Mouse (Mus musculus): ENCODE measurements around the gene Acsm3. TPM values are rescaled to one million over a fixed set of nuclear protein-coding genes. Genes with fewer than 3 reads are reported as not detected.

Acsm3 gene
- total RNA-seq, 2 experiments from 2014 or later: not detected

- DNase-seq (ENCODE audit: low spot score in 2 of 2): peak; percentile 71 to 74
- intact Hi-C loops (cut with DNase I): no loop called here
These were observed 33.0 kb downstream of the Acsm3 start, which contains the start of the genes Rexo5 and Eri2 for GRCm38 (mm10) chr7:119793586-119794250. Gene Rexo5, plus strand, starts transcription at chr7:119794006. Gene Eri2, minus strand, starts transcription at chr7:119794058.

DNA sequence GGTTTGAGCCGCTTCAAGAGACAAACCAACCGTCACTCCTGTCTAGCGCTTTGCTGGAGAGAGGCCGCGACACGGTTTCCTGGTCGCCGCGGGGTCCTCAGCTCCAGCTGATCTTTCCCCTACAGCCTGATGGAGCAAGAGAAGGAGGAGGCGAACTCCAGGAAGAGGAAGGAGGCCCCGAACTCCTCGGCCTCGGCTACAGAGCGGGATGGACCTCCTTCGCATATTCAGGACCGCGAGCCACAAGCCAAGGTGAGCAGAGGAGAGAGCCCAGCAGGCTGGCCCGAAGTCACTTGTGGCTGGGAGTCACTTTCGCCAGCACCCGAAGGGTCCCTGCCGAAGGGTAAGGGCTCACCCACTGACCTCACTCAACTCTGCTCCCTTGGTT, 33.5 kb downstream of the Acsm3 start:
- DNase-seq (ENCODE audit: low spot score in 2 of 2): peak in 1 of 2 experiments; percentile 4
- intact Hi-C loops (cut with DNase I): no loop called here

GRCm38 (mm10) chr7:119795311-119795710, 34.6 kb downstream of the Acsm3 start:
- no peak for DNase-seq (ENCODE audit: low spot score in 2 of 2)
- intact Hi-C loops (cut with DNase I): no loop called here

GRCm38 (mm10) chr7:119800488-119800887, 39.8 kb downstream of the Acsm3 start:
- intact Hi-C loops (cut with DNase I): no loop called here
- no peak for DNase-seq (ENCODE audit: low spot score in 2 of 2)

- intact Hi-C loops (cut with DNase I): no loop called here
- DNase-seq (ENCODE audit: low spot score in 2 of 2): no peak
These were observed 40.3 kb downstream of the Acsm3 start for GRCm38 (mm10) chr7:119800991-119801390.

DNA sequence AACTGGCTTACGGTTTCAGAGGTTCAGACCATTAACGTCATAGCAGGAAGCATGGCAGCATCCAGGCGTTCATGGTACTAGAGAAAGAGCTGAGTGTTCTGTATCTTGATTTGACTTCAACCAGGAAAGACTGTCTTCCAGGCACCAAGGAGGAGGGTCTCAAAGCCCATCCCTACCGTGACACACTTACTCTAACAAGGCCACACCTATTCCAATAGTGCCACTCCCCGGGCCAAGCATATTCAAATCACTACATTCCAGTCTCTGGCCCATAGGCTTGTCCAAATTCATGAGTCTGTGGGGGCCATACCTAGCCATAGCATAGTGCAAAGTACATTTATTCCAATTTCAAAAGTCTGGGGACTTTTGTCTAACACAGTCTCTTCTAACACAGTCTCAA, 46.7 kb downstream of the Acsm3 start:
- no peak for DNase-seq (ENCODE audit: low spot score in 2 of 2)
- intact Hi-C loops (cut with DNase I): no loop called here

GRCm38 (mm10) chr7:119808723-119809122, 48.0 kb downstream of the Acsm3 start:
- intact Hi-C loops (cut with DNase I): no loop called here
- DNase-seq (ENCODE audit: low spot score in 2 of 2): no peak

DNA sequence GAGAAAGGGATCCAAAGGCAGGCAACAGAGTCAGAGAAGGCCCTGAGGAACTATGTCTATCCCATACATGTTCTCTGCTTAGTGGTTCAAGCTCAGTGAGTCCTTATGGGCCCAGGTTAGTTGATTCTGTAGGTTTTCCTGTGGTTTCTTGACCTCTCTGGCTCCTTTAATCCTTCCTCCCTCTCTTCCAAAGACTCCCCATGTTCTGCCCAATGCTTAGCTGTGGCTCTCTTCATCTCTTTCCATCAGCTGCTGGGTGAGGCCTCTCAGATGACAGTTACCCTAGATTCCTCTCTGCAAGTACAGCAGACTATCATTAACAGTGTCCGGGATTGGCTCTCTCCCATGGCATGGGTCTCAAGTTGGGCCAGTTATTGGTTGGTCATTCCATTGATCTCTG, 74.6 kb downstream of the Acsm3 start:
- no peak for DNase-seq (ENCODE audit: low spot score in 2 of 2)
- intact Hi-C loops (cut with DNase I): no loop called here

GRCm38 (mm10) chr7:119835996-119836777, 75.5 kb downstream of the Acsm3 start:
- DNase-seq (ENCODE audit: low spot score in 2 of 2): no peak
- intact Hi-C loops (cut with DNase I): no loop called here

Other genes with a start within 250 kb of the Acsm3 start
- gene Acsm5, start 241.5 kb upstream of the Acsm3 start, total RNA-seq (2021): under 1 TPM; 0.79 to 0.84 TPM
- gene Pdilt, start 237.4 kb upstream of the Acsm3 start, total RNA-seq (2021): not detected
- not detected for gene Acsm2, start 206.6 kb upstream of the Acsm3 start, total RNA-seq (2021)
- not detected for gene Acsm1, start 153.9 kb upstream of the Acsm3 start, total RNA-seq (2021)
- not detected for gene Acsm4, start 70.9 kb upstream of the Acsm3 start, total RNA-seq (2021)
- gene Thumpd1, start 40.1 kb upstream of the Acsm3 start, total RNA-seq (2021): 10 to 100 TPM; 42.4 to 44.7 TPM
- 1 to 10 TPM in 1 of 2 experiments, under 1 TPM in 1; 0.25 to 1.9 TPM for gene Rexo5, start 33.1 kb downstream of the Acsm3 start, total RNA-seq (2021)
- gene Eri2, start 33.1 kb downstream of the Acsm3 start, total RNA-seq (2021): 1 to 10 TPM; 5.4 to 7.5 TPM
- gene Lyrm1, start 134.9 kb downstream of the Acsm3 start, total RNA-seq (2021): 10 to 100 TPM; 10.9 to 12.9 TPM
- gene Dcun1d3, start 135.4 kb downstream of the Acsm3 start, total RNA-seq (2021): 10 to 100 TPM; 24.4 to 27.0 TPM